Mouse (Mus musculus) lung, postnatal 0 days (tissue): ENCODE measurements around the gene Trappc2l. TPM values are rescaled to one million over a fixed set of nuclear protein-coding genes. Genes with fewer than 3 reads are reported as not detected.

Experiments used
- ATAC-seq: fragments of 200-750 bp; cut with Nextera tagmentation; 2 replicates; pipeline ENCODE4 v1.8.0; 2017; ENCODE audit warnings: moderate library complexity
- DNase-seq: peaks from one replicate; pipeline ENCODE4 v3.0.0-alpha.2; 2016; ENCODE audit warnings: low spot score
- H3K27ac ChIP-seq: fragments of 300-500 bp; sonication (generic); 2 replicates; pipeline ENCODE4 v1.5.1; 2014; ENCODE audit warnings: antibody characterized with exemption, mild to moderate bottlenecking, low read length, mixed read lengths
- H3K27me3 ChIP-seq: fragments of 300-500 bp; sonication (generic); replicated peaks from 2 replicates; pipeline ENCODE4 v1.6.1; 2014; ENCODE audit warnings: low read length, mixed read lengths; ENCODE audit not compliant: insufficient read depth
- H3K36me3 ChIP-seq: fragments of 300-500 bp; sonication (generic); 2 replicates; pipeline ENCODE4 v1.6.1; 2014; ENCODE audit warnings: low read length, mixed read lengths; ENCODE audit not compliant: insufficient read depth
- H3K4me1 ChIP-seq: fragments of 300-500 bp; sonication (generic); 2 replicates; pipeline ENCODE4 v1.6.1; 2014; ENCODE audit warnings: antibody characterized with exemption, low read depth, low read length, mixed read lengths; ENCODE audit not compliant: insufficient read depth
- H3K4me2 ChIP-seq: fragments of 300-500 bp; sonication (generic); replicated peaks from 2 replicates; pipeline ENCODE4 v1.6.1; 2014; ENCODE audit warnings: low read depth, mild to moderate bottlenecking, low read length, moderate library complexity, mixed read lengths
- H3K4me3 ChIP-seq: fragments of 300-500 bp; sonication (generic); 2 replicates; pipeline ENCODE4 v1.5.1; 2014; ENCODE audit warnings: low read depth, low read length
- H3K9ac ChIP-seq: fragments of 300-500 bp; sonication (generic); replicated peaks from 2 replicates; pipeline ENCODE4 v1.6.1; 2014; ENCODE audit warnings: low read depth, mild to moderate bottlenecking
- H3K9me3 ChIP-seq: fragments of 300-500 bp; sonication (generic); 2 replicates; pipeline ENCODE4 v1.6.1; 2016; ENCODE audit warnings: low read length, mixed read lengths
- CTCF ChIP-seq: IDR thresholded peaks from 2 replicates; pipeline ENCODE4 v1.5.1; 2016; ENCODE audit warnings: antibody characterized with exemption, mild to moderate bottlenecking
- EP300 ChIP-seq: IDR thresholded peaks from 2 replicates; pipeline ENCODE4 v1.6.1; 2016; ENCODE audit warnings: antibody characterized with exemption, mild to moderate bottlenecking, control low read depth
- WGBS: fragments of 180-500 bp; shearing (Covaris S2); extraction: QIAGEN DNeasy Blood & Tissue Kit; methylation state at CpG from one replicate; pipeline ENCODE4 v1.1.7; 2014; 5-methylcytosine and 5-hydroxymethylcytosine counted together
- polyA plus RNA-seq: library from polyadenylated mRNA; unstranded; fragments of >200 nt; fragmentation: Nextera tagmentation; extraction: Ambion mirVana; gene quantifications from 2 replicates; pipeline ENCODE4 v1.2.1, GENCODE M21; 2015

Trappc2l gene
- polyA plus RNA-seq, 1 experiment from 2014 or later, result 70.0 TPM

GRCm38 (mm10) chr8:122593240-122593639, 18.2 kb upstream of the Trappc2l start:
- peak; percentile 50; the same call in 1 of the 2 replicates for ATAC-seq
- 64% methylated on average over 12 of the region's 12 CpGs for WGBS
- DNase-seq, result peak; percentile 46
- Histone ChIP-seq H3K36me3 (no peaks in the 10 kb centered on the region), H3K4me1 (no peaks in the 10 kb centered on the region), H3K27me3 (no peaks in the 10 kb centered on the region), H3K9ac (no peak overlapping the region), H3K27ac (no peak overlapping the region), H3K9me3 (no peaks in the 10 kb centered on the region), H3K4me3 (no peak overlapping the region), H3K4me2 (no peak overlapping the region)
- TF ChIP-seq CTCF (no peak), EP300 (no peak)

GRCm38 (mm10) chr8:122593783-122594507, 17.5 kb upstream of the Trappc2l start:
- Histone ChIP-seq H3K36me3 (no peaks in the 10 kb centered on the region), H3K27ac (no peak overlapping the region), H3K9me3 (no peaks in the 10 kb centered on the region), H3K27me3 (no peaks in the 10 kb centered on the region), H3K4me1 (no peaks in the 10 kb centered on the region), H3K4me2 (no peak overlapping the region), H3K4me3 (no peak overlapping the region), H3K9ac (no peak overlapping the region)
- ATAC-seq (no peak), DNase-seq (no peak)
- 79% methylated on average over 19 of the region's 19 CpGs for WGBS
- TF ChIP-seq EP300 (no peak), CTCF (no peak)

- H3K4me1 ChIP-seq, result no peaks in the 10 kb centered on the region
- H3K4me2 ChIP-seq, result no peak overlapping the region
- no peaks in the 10 kb centered on the region for H3K36me3 ChIP-seq
- no peak overlapping the region for H3K9ac ChIP-seq
- WGBS, result 51% methylated on average over 4 of the region's 4 CpGs
- no peaks in the 10 kb centered on the region for H3K9me3 ChIP-seq
- TF ChIP-seq CTCF, result no peak
- no peak for TF ChIP-seq EP300
- DNase-seq (no peak), ATAC-seq (no peak)
- no peak overlapping the region for H3K27ac ChIP-seq
- H3K4me3 ChIP-seq, result no peak overlapping the region
- H3K27me3 ChIP-seq, result no peaks in the 10 kb centered on the region
These were observed 15.4 kb upstream of the Trappc2l start for GRCm38 (mm10) chr8:122596031-122596430.

- no peak overlapping the region for H3K4me2 ChIP-seq
- WGBS, result 90% methylated on average over 9 of the region's 9 CpGs
- no peaks in the 10 kb centered on the region for H3K36me3 ChIP-seq
- no peak overlapping the region for H3K27ac ChIP-seq
- ATAC-seq, result no peak
- no peak overlapping the region for H3K4me3 ChIP-seq
- DNase-seq, result no peak
- no peaks in the 10 kb centered on the region for H3K27me3 ChIP-seq
- H3K9me3 ChIP-seq, result no peaks in the 10 kb centered on the region
- no peak overlapping the region for H3K9ac ChIP-seq
- no peaks in the 10 kb centered on the region for H3K4me1 ChIP-seq
- TF ChIP-seq EP300, result no peak
- TF ChIP-seq CTCF, result no peak
These were observed 10.8 kb upstream of the Trappc2l start for GRCm38 (mm10) chr8:122600666-122601065.

- TF ChIP-seq EP300, result no peak
- no peak for TF ChIP-seq CTCF
- Histone ChIP-seq H3K9me3 (no peaks in the 10 kb centered on the region), H3K27ac (no peak overlapping the region), H3K4me3 (no peak overlapping the region), H3K4me1 (no peaks in the 10 kb centered on the region), H3K27me3 (no peaks in the 10 kb centered on the region), H3K36me3 (no peaks in the 10 kb centered on the region), H3K4me2 (no peak overlapping the region), H3K9ac (no peak overlapping the region)
- no peak for ATAC-seq
- DNase-seq, result no peak
- WGBS, result 56% methylated on average over 1 of the region's 1 CpGs
These were observed 6.8 kb upstream of the Trappc2l start for GRCm38 (mm10) chr8:122604640-122605039.

- Histone ChIP-seq H3K4me1 (no peaks in the 10 kb centered on the region), H3K27me3 (no peaks in the 10 kb centered on the region), H3K9ac (no peak overlapping the region), H3K27ac (no peak overlapping the region), H3K4me3 (no peak overlapping the region), H3K4me2 (no peak overlapping the region), H3K36me3 (no peaks in the 10 kb centered on the region), H3K9me3 (no peaks in the 10 kb centered on the region)
- no peak for DNase-seq
- TF ChIP-seq EP300 (no peak), CTCF (no peak)
- WGBS, result 71% methylated on average over 4 of the region's 4 CpGs
- ATAC-seq, result no peak
These were observed 6.1 kb upstream of the Trappc2l start for GRCm38 (mm10) chr8:122605367-122605766.
